Mouse (Mus musculus) spleen, postnatal 4 days (tissue): Measurements from ENCODE around the gene Gm6899.

Source experiments
- DNase-seq, 2 experiments: peaks; one replicate each; pipeline ENCODE4 v3.0.0; 2022; ENCODE audit warnings: low spot score in 2 of 2

Gene Gm6899

GRCm38 (mm10) chr11:26642141-26642540 is 49.1 kb downstream of the Gm6899 start:
- no peak for DNase-seq
